Mouse (Mus musculus): ENCODE results near the gene Eps15l1. TPM values are rescaled to one million over a fixed set of nuclear protein-coding genes. Genes with fewer than 3 reads are reported as not detected.

The Eps15l1 gene
- polyA plus RNA-seq, 1 experiment: 22.8 TPM

GRCm38 (mm10) chr8:72353700-72354045 lies 67.6 kb downstream of the Eps15l1 start:
- Histone ChIP-seq H3K36me3 (ENCODE audit: control insufficient read depth, insufficient read depth) (no peaks in the 10 kb centered on the region), H3K27me3 (ENCODE audit: control insufficient read depth, insufficient read depth, insufficient read length) (no peaks in the 10 kb centered on the region), H3K4me2 (ENCODE audit: low read depth) (no peak overlapping the region), H3ac (ENCODE audit: control insufficient read depth, insufficient read length) (no peak overlapping the region), H3K79me2 (ENCODE audit: control insufficient read depth, insufficient read depth) (no peaks in the 10 kb centered on the region), H3K4me3 (no peak overlapping the region)
- TF ChIP-seq SRF (IDR thresholded peaks at IDR 0.05; ENCODE audit: control insufficient read depth, insufficient read length, low read depth) (no peak), TCF3 (IDR thresholded peaks at IDR 0.05; ENCODE audit: insufficient read length, low read depth) (no peak), TCF12 (IDR thresholded peaks at IDR 0.05; ENCODE audit: insufficient read depth, poor library complexity, severe bottlenecking) (no peak), POLR2AphosphoS2 (IDR thresholded peaks at IDR 0.05; ENCODE audit: insufficient read length, low read depth) (no peak), CEBPB (IDR thresholded peaks at IDR 0.05; ENCODE audit: insufficient read depth, poor library complexity, severe bottlenecking) (no peak), REST (IDR thresholded peaks at IDR 0.05; ENCODE audit: insufficient read depth, insufficient read length) (no peak), MYOG (IDR thresholded peaks at IDR 0.05; ENCODE audit: control insufficient read depth in 1 of 3, insufficient read depth in 1 of 3, insufficient read length in 2 of 3, low read depth in 2 of 3) (no peak), POLR2A (IDR thresholded peaks at IDR 0.05; ENCODE audit: insufficient read length, low read depth) (no peak), MYOD1 (IDR thresholded peaks at IDR 0.05; ENCODE audit: control insufficient read depth in 1 of 3, insufficient read length in 2 of 3, low read depth in 2 of 3) (no peak), E2F4 (IDR thresholded peaks at IDR 0.05; ENCODE audit: insufficient read depth) (no peak), MAX (IDR thresholded peaks at IDR 0.05; ENCODE audit: low read depth) (no peak), USF1 (IDR thresholded peaks at IDR 0.05; ENCODE audit: low read depth) (no peak)

- H3K4me3 ChIP-seq: no peak overlapping the region
- H3K4me2 ChIP-seq (ENCODE audit: low read depth): no peak overlapping the region
- TF ChIP-seq REST (IDR thresholded peaks at IDR 0.05; ENCODE audit: insufficient read depth, insufficient read length): no peak
- TF ChIP-seq TCF3 (IDR thresholded peaks at IDR 0.05; ENCODE audit: insufficient read length, low read depth): no peak
- no peak for TF ChIP-seq MYOD1 (IDR thresholded peaks at IDR 0.05; ENCODE audit: control insufficient read depth in 1 of 3, insufficient read length in 2 of 3, low read depth in 2 of 3)
- no peak for TF ChIP-seq POLR2AphosphoS2 (IDR thresholded peaks at IDR 0.05; ENCODE audit: insufficient read length, low read depth)
- no peak for TF ChIP-seq E2F4 (IDR thresholded peaks at IDR 0.05; ENCODE audit: insufficient read depth)
- no peak overlapping the region for H3ac ChIP-seq (ENCODE audit: control insufficient read depth, insufficient read length)
- H3K79me2 ChIP-seq (ENCODE audit: control insufficient read depth, insufficient read depth): no peaks in the 10 kb centered on the region
- H3K27me3 ChIP-seq (ENCODE audit: control insufficient read depth, insufficient read depth, insufficient read length): no peaks in the 10 kb centered on the region
- H3K36me3 ChIP-seq (ENCODE audit: control insufficient read depth, insufficient read depth): no peaks in the 10 kb centered on the region
These were observed 68.1 kb downstream of the Eps15l1 start for GRCm38 (mm10) chr8:72352951-72353699.

GRCm38 (mm10) chr8:72351405-72352005 lies 69.8 kb downstream of the Eps15l1 start:
- no peak overlapping the region for H3K4me3 ChIP-seq
- no peak overlapping the region for H3ac ChIP-seq (ENCODE audit: control insufficient read depth, insufficient read length)
- no peaks in the 10 kb centered on the region for H3K79me2 ChIP-seq (ENCODE audit: control insufficient read depth, insufficient read depth)
- H3K4me2 ChIP-seq (ENCODE audit: low read depth): peak overlapping the region; percentile 58
- no peaks in the 10 kb centered on the region for H3K36me3 ChIP-seq (ENCODE audit: control insufficient read depth, insufficient read depth)
- H3K27me3 ChIP-seq (ENCODE audit: control insufficient read depth, insufficient read depth, insufficient read length): no peaks in the 10 kb centered on the region
- TF ChIP-seq MYOG (IDR thresholded peaks at IDR 0.05; ENCODE audit: control insufficient read depth in 1 of 3, insufficient read depth in 1 of 3, insufficient read length in 2 of 3, low read depth in 2 of 3) (peak in 1 of 3 experiments; percentile 30), TCF3 (IDR thresholded peaks at IDR 0.05; ENCODE audit: insufficient read length, low read depth) (no peak), MYOD1 (IDR thresholded peaks at IDR 0.05; ENCODE audit: control insufficient read depth in 1 of 3, insufficient read length in 2 of 3, low read depth in 2 of 3) (peak in 1 of 3 experiments; percentile 50), SRF (IDR thresholded peaks at IDR 0.05; ENCODE audit: control insufficient read depth, insufficient read length, low read depth) (no peak)

- Histone ChIP-seq H3K36me3 (ENCODE audit: control insufficient read depth, insufficient read depth) (no peaks in the 10 kb centered on the region), H3ac (ENCODE audit: control insufficient read depth, insufficient read length) (no peak overlapping the region), H3K4me2 (ENCODE audit: low read depth) (peak overlapping the region; percentile 58), H3K79me2 (ENCODE audit: control insufficient read depth, insufficient read depth) (no peaks in the 10 kb centered on the region), H3K27me3 (ENCODE audit: control insufficient read depth, insufficient read depth, insufficient read length) (no peaks in the 10 kb centered on the region), H3K4me3 (no peak overlapping the region)
- no peak for TF ChIP-seq TCF12 (IDR thresholded peaks at IDR 0.05; ENCODE audit: insufficient read depth, poor library complexity, severe bottlenecking)
- peak in 1 of 3 experiments; percentile 30 for TF ChIP-seq MYOG (IDR thresholded peaks at IDR 0.05; ENCODE audit: control insufficient read depth in 1 of 3, insufficient read depth in 1 of 3, insufficient read length in 2 of 3, low read depth in 2 of 3)
These were observed 70.5 kb downstream of the Eps15l1 start for GRCm38 (mm10) chr8:72350727-72351126.

- no peak overlapping the region for H3ac ChIP-seq (ENCODE audit: control insufficient read depth, insufficient read length)
- no peak for TF ChIP-seq POLR2A (IDR thresholded peaks at IDR 0.05; ENCODE audit: insufficient read length, low read depth)
- no peak for TF ChIP-seq MYOG (IDR thresholded peaks at IDR 0.05; ENCODE audit: control insufficient read depth in 1 of 3, insufficient read depth in 1 of 3, insufficient read length in 2 of 3, low read depth in 2 of 3)
- no peak for TF ChIP-seq CEBPB (IDR thresholded peaks at IDR 0.05; ENCODE audit: insufficient read depth, poor library complexity, severe bottlenecking)
- no peak for TF ChIP-seq POLR2AphosphoS2 (IDR thresholded peaks at IDR 0.05; ENCODE audit: insufficient read length, low read depth)
- no peak for TF ChIP-seq REST (IDR thresholded peaks at IDR 0.05; ENCODE audit: insufficient read depth, insufficient read length)
- no peak for TF ChIP-seq SRF (IDR thresholded peaks at IDR 0.05; ENCODE audit: control insufficient read depth, insufficient read length, low read depth)
- TF ChIP-seq TCF12 (IDR thresholded peaks at IDR 0.05; ENCODE audit: insufficient read depth, poor library complexity, severe bottlenecking): no peak
- no peak for TF ChIP-seq MAX (IDR thresholded peaks at IDR 0.05; ENCODE audit: low read depth)
- no peak for TF ChIP-seq USF1 (IDR thresholded peaks at IDR 0.05; ENCODE audit: low read depth)
- no peak for TF ChIP-seq TCF3 (IDR thresholded peaks at IDR 0.05; ENCODE audit: insufficient read length, low read depth)
- no peak for TF ChIP-seq MYOD1 (IDR thresholded peaks at IDR 0.05; ENCODE audit: control insufficient read depth in 1 of 3, insufficient read length in 2 of 3, low read depth in 2 of 3)
- H3K27me3 ChIP-seq (ENCODE audit: control insufficient read depth, insufficient read depth, insufficient read length): no peaks in the 10 kb centered on the region
- H3K36me3 ChIP-seq (ENCODE audit: control insufficient read depth, insufficient read depth): no peaks in the 10 kb centered on the region
- no peaks in the 10 kb centered on the region for H3K79me2 ChIP-seq (ENCODE audit: control insufficient read depth, insufficient read depth)
- no peak overlapping the region for H3K4me2 ChIP-seq (ENCODE audit: low read depth)
- H3K4me3 ChIP-seq: no peak overlapping the region
These were observed 71.4 kb downstream of the Eps15l1 start for GRCm38 (mm10) chr8:72349838-72350237.
